Mouse (Mus musculus): ENCODE measurements around the gene Slc5a1. TPM values are rescaled to one million over a fixed set of nuclear protein-coding genes. Genes with fewer than 3 reads are reported as not detected.

Gene Slc5a1
- polyA plus RNA-seq, 1 experiment, result 0.01 TPM

DNA sequence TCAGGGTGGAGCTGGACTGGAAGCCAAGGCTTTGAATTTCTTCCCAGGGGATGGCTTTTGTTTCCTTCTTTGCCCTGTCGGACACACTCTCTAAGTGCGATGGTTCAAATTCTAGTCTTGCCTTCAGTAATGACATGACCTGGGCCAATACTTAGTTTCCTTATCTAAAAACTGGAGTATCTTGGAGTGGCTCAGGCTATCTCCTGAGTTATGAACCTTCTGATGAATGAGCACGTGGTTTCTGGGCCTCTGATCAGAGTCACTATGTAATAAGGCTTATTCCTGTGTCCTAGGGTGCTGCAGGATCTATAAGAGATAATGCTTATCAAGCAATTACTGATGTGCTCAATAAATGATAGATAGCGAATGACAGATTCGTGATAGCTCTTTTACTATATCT, 19.4 kb upstream of the Slc5a1 start:
- Histone ChIP-seq H3K79me3 (ENCODE audit: low read depth) (no peaks in the 10 kb centered on the region), H3K27me3 (ENCODE audit: control insufficient read depth, insufficient read depth, insufficient read length) (peaks cover 46% of the 10 kb centered on the region), H3K79me2 (ENCODE audit: control insufficient read depth, insufficient read depth) (no peaks in the 10 kb centered on the region), H3K4me3 (ENCODE audit: insufficient read depth, poor library complexity, severe bottlenecking) (no peak overlapping the region), H3K36me3 (ENCODE audit: control insufficient read depth, insufficient read depth) (no peaks in the 10 kb centered on the region), H3ac (ENCODE audit: control insufficient read depth, insufficient read length, low read depth) (no peak overlapping the region)
- TF ChIP-seq FOSL1 (IDR thresholded peaks at IDR 0.05; ENCODE audit: insufficient read depth, low read length, poor library complexity, severe bottlenecking) (no peak), CEBPB (IDR thresholded peaks at IDR 0.05; ENCODE audit: low read depth) (no peak), MYOD1 (IDR thresholded peaks at IDR 0.05; ENCODE audit: control insufficient read depth, insufficient read length, low read depth) (no peak), CTCF (IDR thresholded peaks at IDR 0.05; ENCODE audit: control insufficient read depth, insufficient read depth, insufficient read length) (no peak), USF1 (IDR thresholded peaks at IDR 0.05; ENCODE audit: low read depth) (no peak), MYOG (IDR thresholded peaks at IDR 0.05; ENCODE audit: control insufficient read depth, extremely low read depth, insufficient read length) (no peak), MAX (IDR thresholded peaks at IDR 0.05) (no peak)

DNA sequence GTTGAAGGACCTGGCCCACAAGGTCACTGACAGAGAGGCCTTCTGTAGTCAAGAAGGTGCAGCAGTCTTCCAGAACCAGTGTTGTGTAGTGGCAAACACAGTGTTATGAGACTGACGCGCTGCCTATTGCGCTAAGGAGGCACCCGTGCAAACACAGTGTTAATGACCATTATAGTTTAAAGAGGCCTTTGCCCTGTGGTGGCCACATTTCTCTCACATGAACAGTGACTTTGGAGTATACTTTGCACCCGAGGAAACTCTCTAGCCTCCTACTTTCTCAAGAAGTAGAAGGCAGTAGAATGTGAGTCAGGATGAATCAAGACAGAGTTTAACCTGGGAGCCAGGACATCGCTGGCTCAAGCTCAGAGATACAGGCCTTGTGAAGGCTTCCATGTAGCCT, 12.7 kb upstream of the Slc5a1 start:
- Histone ChIP-seq H3K79me2 (ENCODE audit: control insufficient read depth, insufficient read depth) (no peaks in the 10 kb centered on the region), H3K4me3 (ENCODE audit: insufficient read depth, poor library complexity, severe bottlenecking) (no peak overlapping the region), H3K36me3 (ENCODE audit: control insufficient read depth, insufficient read depth) (no peaks in the 10 kb centered on the region), H3ac (ENCODE audit: control insufficient read depth, insufficient read length, low read depth) (no peak overlapping the region), H3K79me3 (ENCODE audit: low read depth) (no peaks in the 10 kb centered on the region), H3K27me3 (ENCODE audit: control insufficient read depth, insufficient read depth, insufficient read length) (peaks cover 17% of the 10 kb centered on the region)
- no peak for TF ChIP-seq USF1 (IDR thresholded peaks at IDR 0.05; ENCODE audit: low read depth)
- no peak for TF ChIP-seq MAX (IDR thresholded peaks at IDR 0.05)
- no peak for TF ChIP-seq CTCF (IDR thresholded peaks at IDR 0.05; ENCODE audit: control insufficient read depth, insufficient read depth, insufficient read length)
- no peak for TF ChIP-seq MYOD1 (IDR thresholded peaks at IDR 0.05; ENCODE audit: control insufficient read depth, insufficient read length, low read depth)
- TF ChIP-seq MYOG (IDR thresholded peaks at IDR 0.05; ENCODE audit: control insufficient read depth, extremely low read depth, insufficient read length), result no peak
- no peak for TF ChIP-seq CEBPB (IDR thresholded peaks at IDR 0.05; ENCODE audit: low read depth)
- TF ChIP-seq FOSL1 (IDR thresholded peaks at IDR 0.05; ENCODE audit: insufficient read depth, low read length, poor library complexity, severe bottlenecking), result no peak

DNA sequence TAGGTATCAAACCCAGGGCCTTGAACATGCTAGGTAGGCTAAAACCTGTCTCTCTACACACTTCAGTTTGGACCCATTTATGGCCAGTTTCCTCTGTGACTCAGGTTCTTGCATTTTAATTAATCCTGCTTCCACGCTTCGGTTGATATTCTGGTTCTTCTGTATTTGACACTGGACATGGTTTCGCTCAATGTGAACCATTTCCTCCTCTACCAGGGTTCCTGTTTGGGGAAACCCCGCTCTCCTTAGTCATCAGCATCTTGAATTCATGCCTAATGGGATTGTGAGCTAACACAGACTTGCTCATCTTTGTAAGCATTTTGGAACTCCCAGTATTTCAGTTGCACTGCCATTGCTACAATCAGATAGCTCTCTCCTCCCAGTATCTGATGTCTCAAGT, 8.7 kb upstream of the Slc5a1 start:
- Histone ChIP-seq H3ac (ENCODE audit: control insufficient read depth, insufficient read length, low read depth) (no peak overlapping the region), H3K27me3 (ENCODE audit: control insufficient read depth, insufficient read depth, insufficient read length) (peaks cover 34% of the 10 kb centered on the region), H3K79me2 (ENCODE audit: control insufficient read depth, insufficient read depth) (no peaks in the 10 kb centered on the region), H3K36me3 (ENCODE audit: control insufficient read depth, insufficient read depth) (no peaks in the 10 kb centered on the region), H3K4me3 (ENCODE audit: insufficient read depth, poor library complexity, severe bottlenecking) (no peak overlapping the region), H3K79me3 (ENCODE audit: low read depth) (no peaks in the 10 kb centered on the region)
- no peak for TF ChIP-seq CTCF (IDR thresholded peaks at IDR 0.05; ENCODE audit: control insufficient read depth, insufficient read depth, insufficient read length)
- TF ChIP-seq USF1 (IDR thresholded peaks at IDR 0.05; ENCODE audit: low read depth), result no peak
- TF ChIP-seq MYOG (IDR thresholded peaks at IDR 0.05; ENCODE audit: control insufficient read depth, extremely low read depth, insufficient read length), result no peak
- TF ChIP-seq CEBPB (IDR thresholded peaks at IDR 0.05; ENCODE audit: low read depth), result no peak
- TF ChIP-seq MAX (IDR thresholded peaks at IDR 0.05), result no peak
- no peak for TF ChIP-seq FOSL1 (IDR thresholded peaks at IDR 0.05; ENCODE audit: insufficient read depth, low read length, poor library complexity, severe bottlenecking)
- no peak for TF ChIP-seq MYOD1 (IDR thresholded peaks at IDR 0.05; ENCODE audit: control insufficient read depth, insufficient read length, low read depth)

DNA sequence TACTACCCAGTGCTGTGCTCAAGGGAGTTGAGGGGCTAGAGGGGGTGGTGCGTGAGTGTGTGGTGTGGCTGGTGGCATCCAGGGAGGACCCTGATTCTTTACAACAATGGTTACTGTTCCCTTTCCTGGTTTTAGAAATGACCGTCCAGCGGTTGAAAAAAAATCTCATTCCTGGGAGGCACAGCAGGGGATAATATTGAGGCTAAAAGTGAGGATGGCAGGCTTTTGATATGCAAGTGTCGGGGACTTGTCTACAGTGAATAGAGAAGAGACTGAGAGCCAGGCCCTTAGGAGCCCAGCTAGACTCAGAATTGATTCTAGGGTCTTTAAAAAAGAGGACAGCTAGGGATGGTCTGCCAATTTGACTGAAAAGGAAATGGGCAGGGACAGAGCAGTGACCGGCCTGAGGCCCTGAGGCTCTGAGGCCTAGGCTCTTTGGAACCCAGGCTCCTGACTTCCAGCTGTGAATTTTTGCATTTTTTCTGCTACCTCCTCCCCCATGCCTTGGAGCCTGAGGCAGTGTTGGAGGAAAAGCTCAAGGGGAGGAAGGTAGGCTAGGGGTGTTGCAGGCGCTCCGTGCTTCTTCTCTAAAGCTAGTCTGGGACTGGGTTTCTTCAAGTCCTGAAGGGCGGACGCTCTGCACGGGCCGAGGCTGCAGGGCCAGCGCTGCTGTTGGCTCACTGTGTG, 1.5 kb upstream of the Slc5a1 start:
- Histone ChIP-seq H3K4me3 (ENCODE audit: insufficient read depth, poor library complexity, severe bottlenecking) (no peak overlapping the region), H3K36me3 (ENCODE audit: control insufficient read depth, insufficient read depth) (no peaks in the 10 kb centered on the region), H3K79me3 (ENCODE audit: low read depth) (no peaks in the 10 kb centered on the region), H3K27me3 (ENCODE audit: control insufficient read depth, insufficient read depth, insufficient read length) (peaks cover 56% of the 10 kb centered on the region), H3ac (ENCODE audit: control insufficient read depth, insufficient read length, low read depth) (no peak overlapping the region), H3K79me2 (ENCODE audit: control insufficient read depth, insufficient read depth) (no peaks in the 10 kb centered on the region)
- TF ChIP-seq CEBPB (IDR thresholded peaks at IDR 0.05; ENCODE audit: low read depth) (no peak), MAX (IDR thresholded peaks at IDR 0.05) (no peak), FOSL1 (IDR thresholded peaks at IDR 0.05; ENCODE audit: insufficient read depth, low read length, poor library complexity, severe bottlenecking) (no peak), MYOG (IDR thresholded peaks at IDR 0.05; ENCODE audit: control insufficient read depth, extremely low read depth, insufficient read length) (no peak), USF1 (IDR thresholded peaks at IDR 0.05; ENCODE audit: low read depth) (no peak)

DNA sequence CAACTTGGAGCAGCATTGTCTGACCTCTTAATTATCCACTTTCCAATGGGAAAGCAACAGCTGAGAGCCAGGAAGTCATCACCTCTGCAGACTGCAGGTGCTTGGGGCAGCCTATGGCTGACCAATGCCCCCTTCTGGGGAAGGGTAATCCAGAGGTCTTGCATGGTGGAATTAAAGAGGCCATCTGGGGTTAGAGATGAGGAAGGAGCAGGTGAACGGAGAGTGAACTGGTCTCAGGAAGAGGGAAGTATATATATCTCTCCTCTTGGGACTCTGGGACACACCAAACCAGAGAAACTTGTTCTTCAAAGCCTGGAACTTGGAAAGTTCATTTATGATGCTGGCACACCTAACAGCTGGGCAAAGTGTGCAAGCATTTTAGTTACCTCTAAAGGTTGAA, 857 bp downstream of the Slc5a1 start:
- Histone ChIP-seq H3K79me2 (ENCODE audit: control insufficient read depth, insufficient read depth) (no peaks in the 10 kb centered on the region), H3K79me3 (ENCODE audit: low read depth) (no peaks in the 10 kb centered on the region), H3K27me3 (ENCODE audit: control insufficient read depth, insufficient read depth, insufficient read length) (peaks cover 43% of the 10 kb centered on the region), H3K36me3 (ENCODE audit: control insufficient read depth, insufficient read depth) (no peaks in the 10 kb centered on the region), H3ac (ENCODE audit: control insufficient read depth, insufficient read length, low read depth) (no peak overlapping the region), H3K4me3 (ENCODE audit: insufficient read depth, poor library complexity, severe bottlenecking) (no peak overlapping the region)
- TF ChIP-seq FOSL1 (IDR thresholded peaks at IDR 0.05; ENCODE audit: insufficient read depth, low read length, poor library complexity, severe bottlenecking) (no peak), MYOG (IDR thresholded peaks at IDR 0.05; ENCODE audit: control insufficient read depth, extremely low read depth, insufficient read length) (no peak), CTCF (IDR thresholded peaks at IDR 0.05; ENCODE audit: control insufficient read depth, insufficient read depth, insufficient read length) (no peak), MAX (IDR thresholded peaks at IDR 0.05) (no peak), CEBPB (IDR thresholded peaks at IDR 0.05; ENCODE audit: low read depth) (no peak), MYOD1 (IDR thresholded peaks at IDR 0.05; ENCODE audit: control insufficient read depth, insufficient read length, low read depth) (no peak), USF1 (IDR thresholded peaks at IDR 0.05; ENCODE audit: low read depth) (no peak)

Data from C2C12 (cell line).